Comparison of ENCODE assay signal across 14 mouse cellular contexts in genomic region chr6:108962810-108963209, GRCm38 (mm10).
DNase-seq lines count a peak whose midpoint lies in the region; ATAC-seq and TF ChIP-seq lines count a peak whose summit lies in the region.
"Had no signal": no experiment of that assay in that cellular context is flagged by ENCODE, and none has a peak within 500 bp of the region (broad histone marks: within the 10 kb centered on the region; RNA-seq: fewer than 3 reads in every experiment).

No protein-coding gene starts in this region.

- DNase-seq in forebrain, embryonic 11.5 days (ENCODE audit: low spot score) = no peak
- no peak for DNase-seq in neural tube, embryonic 11.5 days (ENCODE audit: low spot score)
- no peak for DNase-seq in forebrain, postnatal 0 days
- no peak for DNase-seq in hindbrain, embryonic 10.5 days (ENCODE audit: low spot score)
- no peak for DNase-seq in retina, postnatal 1 day

- no peaks in the 10 kb centered on the region for H3K4me1 ChIP-seq in forebrain, embryonic 12.5 days
- H3K4me1 ChIP-seq in forebrain, embryonic 11.5 days (replicated peaks; ENCODE audit: control insufficient read depth, insufficient read depth, low read length) = no peaks in the 10 kb centered on the region
- H3K4me1 ChIP-seq in neural tube, embryonic 11.5 days (ENCODE audit: control insufficient read depth, insufficient read depth, low read length) = no peaks in the 10 kb centered on the region
- H3K4me1 ChIP-seq in neural tube, embryonic 15.5 days = no peaks in the 10 kb centered on the region
- H3K4me1 ChIP-seq in forebrain, embryonic 15.5 days = no peaks in the 10 kb centered on the region
- no peaks in the 10 kb centered on the region for H3K4me1 ChIP-seq in forebrain, postnatal 0 days (ENCODE audit: insufficient read depth)
- no peaks in the 10 kb centered on the region for H3K4me1 ChIP-seq in hindbrain, embryonic 10.5 days (replicated peaks)
- H3K4me1 ChIP-seq: embryonic facial prominence, embryonic 10.5 days; embryonic facial prominence, embryonic 12.5 days had no signal

- TF ChIP-seq CTCF in forebrain, postnatal 0 days (IDR thresholded peaks at IDR 0.05; ENCODE audit: low read depth) = no peak

- H3K9ac ChIP-seq in forebrain, embryonic 12.5 days = no peak overlapping the region
- H3K9ac ChIP-seq in forebrain, embryonic 11.5 days (ENCODE audit: low read length) = no peak overlapping the region
- H3K9ac ChIP-seq in neural tube, embryonic 11.5 days (ENCODE audit: low read length) = no peak overlapping the region
- H3K9ac ChIP-seq in neural tube, embryonic 15.5 days (replicated peaks) = no peak overlapping the region
- no peak overlapping the region for H3K9ac ChIP-seq in forebrain, embryonic 15.5 days (replicated peaks)
- no peak overlapping the region for H3K9ac ChIP-seq in forebrain, postnatal 0 days
- H3K9ac ChIP-seq: embryonic facial prominence, embryonic 12.5 days had no signal

- ATAC-seq in forebrain, embryonic 12.5 days (ENCODE audit: low FRiP score) = 0 out of 2 replicates have a peak, but pooled peaks have one; percentile 17
- no peak for ATAC-seq in forebrain, embryonic 11.5 days (replicated peaks; ENCODE audit: low FRiP score)
- ATAC-seq in neural tube, embryonic 11.5 days (ENCODE audit: insufficient read depth, low FRiP score, low TSS enrichment) = 0 out of 2 replicates have a peak, but pooled peaks have one; percentile 31
- no peak for ATAC-seq in neural tube, embryonic 15.5 days (ENCODE audit: low FRiP score)
- ATAC-seq in forebrain, embryonic 15.5 days (replicated peaks) = peak; percentile 46; the same call in 1 of the 2 replicates
- peak; percentile 60; the same call in 1 of the 2 replicates for ATAC-seq in forebrain, postnatal 0 days
- ATAC-seq: activated CD4-positive, CD25-positive, alpha-beta regulatory T cell, adult 4 months; CD4-positive, CD25-positive, alpha-beta regulatory T cell, adult 4 months had no signal

- H3K4me3 ChIP-seq in forebrain, embryonic 12.5 days (replicated peaks) = no peak overlapping the region
- H3K4me3 ChIP-seq in forebrain, embryonic 11.5 days (ENCODE audit: low read depth, low read length) = no peak overlapping the region
- no peak overlapping the region for H3K4me3 ChIP-seq in neural tube, embryonic 11.5 days (ENCODE audit: low read depth, low read length)
- H3K4me3 ChIP-seq in neural tube, embryonic 15.5 days (replicated peaks) = no peak overlapping the region
- H3K4me3 ChIP-seq in forebrain, embryonic 15.5 days = no peak overlapping the region
- H3K4me3 ChIP-seq in forebrain, postnatal 0 days (ENCODE audit: low read depth, low read length) = no peak overlapping the region
- H3K4me3 ChIP-seq in hindbrain, embryonic 10.5 days = no peak overlapping the region
- H3K4me3 ChIP-seq: embryonic facial prominence, embryonic 10.5 days; embryonic facial prominence, embryonic 12.5 days had no signal

- H3K27me3 ChIP-seq in forebrain, embryonic 12.5 days = no peaks in the 10 kb centered on the region
- no peaks in the 10 kb centered on the region for H3K27me3 ChIP-seq in forebrain, embryonic 11.5 days (ENCODE audit: control insufficient read depth, insufficient read depth, low read length)
- no peaks in the 10 kb centered on the region for H3K27me3 ChIP-seq in neural tube, embryonic 11.5 days (ENCODE audit: control insufficient read depth, insufficient read depth, low read length)
- no peaks in the 10 kb centered on the region for H3K27me3 ChIP-seq in neural tube, embryonic 15.5 days (replicated peaks)
- H3K27me3 ChIP-seq in forebrain, embryonic 15.5 days = no peaks in the 10 kb centered on the region
- H3K27me3 ChIP-seq in forebrain, postnatal 0 days (ENCODE audit: insufficient read depth, low read length) = no peaks in the 10 kb centered on the region
- no peaks in the 10 kb centered on the region for H3K27me3 ChIP-seq in hindbrain, embryonic 10.5 days (ENCODE audit: insufficient read depth, poor library complexity, severe bottlenecking)
- H3K27me3 ChIP-seq: CH12.LX; embryonic facial prominence, embryonic 12.5 days had no signal

- no peak overlapping the region for H3K4me2 ChIP-seq in forebrain, embryonic 12.5 days
- no peak overlapping the region for H3K4me2 ChIP-seq in forebrain, embryonic 11.5 days (ENCODE audit: low read depth, low read length, severe bottlenecking)
- H3K4me2 ChIP-seq in neural tube, embryonic 11.5 days (ENCODE audit: low read depth) = no peak overlapping the region
- H3K4me2 ChIP-seq in neural tube, embryonic 15.5 days = no peak overlapping the region
- no peak overlapping the region for H3K4me2 ChIP-seq in forebrain, embryonic 15.5 days (replicated peaks)
- H3K4me2 ChIP-seq in forebrain, postnatal 0 days (ENCODE audit: low read depth) = no peak overlapping the region
- H3K4me2 ChIP-seq: embryonic facial prominence, embryonic 12.5 days had no signal

- H3K27ac ChIP-seq in forebrain, embryonic 12.5 days = no peak overlapping the region
- H3K27ac ChIP-seq in forebrain, embryonic 11.5 days (ENCODE audit: low read depth, low read length) = no peak overlapping the region
- no peak overlapping the region for H3K27ac ChIP-seq in neural tube, embryonic 11.5 days (ENCODE audit: low read depth, low read length)
- H3K27ac ChIP-seq in neural tube, embryonic 15.5 days (replicated peaks) = no peak overlapping the region
- H3K27ac ChIP-seq in forebrain, embryonic 15.5 days (replicated peaks) = no peak overlapping the region
- H3K27ac ChIP-seq in forebrain, postnatal 0 days (ENCODE audit: low read depth, low read length) = no peak overlapping the region
- H3K27ac ChIP-seq in hindbrain, embryonic 10.5 days = no peak overlapping the region
- H3K27ac ChIP-seq: embryonic facial prominence, embryonic 10.5 days; embryonic facial prominence, embryonic 12.5 days had no signal

- no peaks in the 10 kb centered on the region for H3K36me3 ChIP-seq in forebrain, embryonic 12.5 days (replicated peaks)
- no peaks in the 10 kb centered on the region for H3K36me3 ChIP-seq in forebrain, embryonic 11.5 days (ENCODE audit: control insufficient read depth, insufficient read depth, low read length)
- no peaks in the 10 kb centered on the region for H3K36me3 ChIP-seq in neural tube, embryonic 11.5 days (ENCODE audit: control insufficient read depth, insufficient read depth, low read length)
- no peaks in the 10 kb centered on the region for H3K36me3 ChIP-seq in neural tube, embryonic 15.5 days
- no peaks in the 10 kb centered on the region for H3K36me3 ChIP-seq in forebrain, embryonic 15.5 days
- H3K36me3 ChIP-seq in forebrain, postnatal 0 days (ENCODE audit: insufficient read depth) = no peaks in the 10 kb centered on the region
- no peaks in the 10 kb centered on the region for H3K36me3 ChIP-seq in hindbrain, embryonic 10.5 days
- H3K36me3 ChIP-seq: embryonic facial prominence, embryonic 10.5 days; embryonic facial prominence, embryonic 12.5 days; G1E had no signal

- no peaks in the 10 kb centered on the region for H3K9me3 ChIP-seq in forebrain, embryonic 12.5 days
- H3K9me3 ChIP-seq in forebrain, embryonic 11.5 days (ENCODE audit: control insufficient read depth, low read length) = no peaks in the 10 kb centered on the region
- no peaks in the 10 kb centered on the region for H3K9me3 ChIP-seq in neural tube, embryonic 11.5 days (ENCODE audit: control insufficient read depth, low read length)
- no peaks in the 10 kb centered on the region for H3K9me3 ChIP-seq in neural tube, embryonic 15.5 days (replicated peaks)
- no peaks in the 10 kb centered on the region for H3K9me3 ChIP-seq in forebrain, embryonic 15.5 days
- no peaks in the 10 kb centered on the region for H3K9me3 ChIP-seq in forebrain, postnatal 0 days (ENCODE audit: low read length)
- no peaks in the 10 kb centered on the region for H3K9me3 ChIP-seq in hindbrain, embryonic 10.5 days
- H3K9me3 ChIP-seq: embryonic facial prominence, embryonic 10.5 days; embryonic facial prominence, embryonic 12.5 days; G1E had no signal

Comparison
In these comparisons a context has a peak if more than half of its experiments do, and no peak if none do; other contexts are left out.
1. ATAC-seq: peak in forebrain, embryonic 12.5 days (single experiment), neural tube, embryonic 11.5 days (single experiment), forebrain, embryonic 15.5 days (single experiment) and forebrain, postnatal 0 days (single experiment); none in forebrain, embryonic 11.5 days (single experiment) and neural tube, embryonic 15.5 days (single experiment).